Mouse (Mus musculus): ENCODE results near the gene Snx21.
A peak's percentile ranks its signal among the peaks of the same experiment; 100 is the strongest.

The Snx21 gene

DNA sequence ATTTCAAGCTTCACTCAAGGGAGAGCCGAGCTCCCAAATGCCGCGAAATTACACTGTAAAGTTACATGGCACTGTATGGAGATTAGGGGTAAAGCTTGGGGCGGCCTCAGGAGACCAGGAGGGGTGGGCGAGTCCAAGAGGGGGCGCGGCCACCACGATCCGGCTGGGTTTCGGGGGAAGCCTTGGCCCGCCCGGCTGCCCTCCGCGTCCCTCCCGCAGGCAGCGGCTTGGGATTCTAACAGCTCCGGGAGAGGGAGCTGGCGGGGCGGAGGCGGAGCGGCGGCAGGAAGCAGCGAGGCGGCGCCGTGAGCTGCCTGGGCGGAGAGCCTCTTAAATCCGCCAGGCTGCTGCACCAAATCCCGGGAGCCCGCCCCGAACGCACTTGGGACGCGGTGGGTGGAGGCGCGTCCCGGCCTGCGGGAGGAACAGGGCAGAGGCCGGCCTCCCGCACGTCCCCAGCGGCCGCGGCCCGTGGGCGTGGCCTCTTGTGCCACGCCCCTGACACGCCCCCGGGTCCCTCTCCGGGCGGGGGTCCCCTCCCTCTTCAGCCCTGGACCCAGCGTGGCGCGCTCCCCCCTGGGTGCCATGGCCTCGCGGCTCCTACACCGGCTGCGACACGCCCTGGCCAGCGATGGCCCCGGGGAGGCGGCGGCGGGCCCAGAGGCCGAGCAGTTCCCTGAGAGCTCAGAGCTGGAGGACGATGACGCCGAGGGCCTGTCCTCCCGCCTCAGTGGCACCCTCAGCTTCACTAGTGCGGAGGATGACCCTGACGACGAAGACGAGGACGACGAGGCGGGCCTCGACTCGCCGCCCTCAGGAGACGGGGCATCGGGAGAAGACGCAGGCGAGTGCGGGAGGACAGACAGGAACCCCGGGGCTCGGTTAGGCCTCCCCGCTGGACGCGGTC is at the start of gene Snx21:
TSS of gene Snx21 (plus strand) at position 343 of the 907 bp plus-strand sequence.
- peak; percentile 94 for DNase-seq

DNA sequence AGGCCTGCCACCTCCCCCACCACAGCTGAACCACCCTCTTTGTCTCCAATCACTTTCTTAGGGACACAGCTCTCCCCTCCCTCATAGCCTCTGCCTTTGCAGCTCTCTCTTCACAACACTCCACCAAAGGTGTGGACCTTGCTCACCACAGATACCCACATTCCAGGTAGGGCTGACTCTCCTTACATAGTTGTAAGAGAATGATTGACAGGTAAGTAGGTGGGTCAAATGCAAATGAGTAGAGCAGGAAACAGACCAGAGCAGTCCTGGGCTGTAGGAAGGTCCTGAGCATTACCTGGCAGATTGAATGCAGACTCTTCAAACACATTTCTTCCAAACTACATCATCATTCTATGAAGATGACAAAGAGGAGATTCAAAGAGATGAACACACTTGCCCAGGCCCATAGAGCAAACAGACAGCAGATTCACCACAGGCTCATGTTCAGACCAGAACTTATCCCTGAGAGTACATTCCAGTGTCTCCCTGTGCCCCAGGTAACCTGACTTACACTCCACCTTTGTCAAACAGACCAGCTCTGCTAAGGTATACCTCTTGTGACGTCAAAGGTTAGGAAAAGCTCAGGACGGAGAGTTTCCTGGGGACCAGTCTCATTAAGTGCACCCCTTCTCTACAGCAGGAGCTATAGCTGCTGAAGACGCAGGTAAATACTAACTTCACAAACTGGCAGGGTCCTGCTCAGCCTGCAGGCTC is 48.1 kb upstream of the Snx21 start:
- no peak for DNase-seq

DNA sequence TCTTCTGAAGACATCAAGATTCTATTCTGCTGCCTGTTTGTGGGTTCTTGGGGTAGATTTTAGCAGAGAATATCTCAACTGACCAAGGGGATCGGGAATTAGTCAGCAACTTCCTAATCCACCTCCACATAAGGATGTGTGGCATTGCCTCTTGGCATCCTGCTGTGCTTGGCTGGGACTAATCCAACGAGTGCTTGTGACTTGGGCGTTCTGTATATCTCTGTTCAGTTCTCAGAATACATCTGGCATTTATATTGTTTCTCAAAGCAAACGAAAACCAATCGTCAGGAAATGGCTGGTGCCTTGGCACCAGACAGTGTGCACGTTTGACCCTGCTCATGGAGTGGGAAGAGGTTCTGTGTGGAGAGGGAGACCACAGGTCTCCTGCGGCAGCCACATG is 45.7 kb upstream of the Snx21 start:
- no peak for DNase-seq

DNA sequence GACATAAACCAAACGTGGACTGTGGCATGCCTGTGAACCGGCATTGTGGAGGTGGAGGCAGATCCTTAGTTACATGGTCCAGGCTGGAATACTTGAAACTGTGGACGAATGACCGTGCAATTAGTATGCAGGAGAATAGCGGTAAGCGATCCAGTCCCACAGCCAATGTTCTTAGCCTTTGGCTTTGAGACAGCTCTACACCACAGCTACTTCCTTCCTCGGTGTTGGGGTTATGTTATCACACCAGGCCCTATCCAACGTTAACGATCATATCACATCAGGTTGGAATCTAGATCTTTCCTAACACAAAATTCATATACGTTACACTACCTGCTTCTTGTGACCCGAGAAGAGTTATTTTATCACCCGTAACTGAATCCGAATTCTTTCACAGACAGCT is 40.6 kb upstream of the Snx21 start:
- DNase-seq = no peak

DNA sequence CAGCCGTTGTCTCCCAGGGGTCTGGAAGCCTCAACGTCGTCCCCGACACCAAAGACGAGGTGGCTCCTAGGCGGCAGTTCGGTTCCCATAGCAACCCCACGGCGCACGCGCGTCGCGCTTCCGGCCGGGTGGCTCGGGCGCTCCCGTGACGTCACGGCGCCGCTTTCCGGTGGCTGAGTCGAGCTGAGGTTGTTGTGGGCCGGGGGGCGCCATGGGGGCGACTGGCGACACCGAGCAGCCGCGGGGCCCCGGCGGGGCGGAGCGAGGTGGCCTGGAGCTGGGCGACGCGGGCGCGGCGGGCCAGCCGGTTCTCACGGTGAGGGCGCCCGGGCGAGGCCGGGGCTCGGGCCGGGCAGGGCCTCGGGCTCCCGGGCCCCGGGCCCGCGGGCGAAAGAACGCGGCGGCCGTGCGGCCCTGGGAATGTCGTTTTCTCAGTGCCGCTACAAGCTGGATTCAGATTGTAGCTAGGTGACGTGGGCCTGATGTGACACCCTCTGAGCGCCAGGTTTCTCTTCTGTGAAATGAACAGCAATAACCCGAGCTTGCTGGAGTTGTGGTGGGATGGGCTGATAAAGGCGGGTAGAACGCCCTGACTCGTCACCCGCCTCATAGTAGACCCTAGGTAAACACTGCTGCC is 39.7 kb upstream of the Snx21 start, which contains the start of the genes Wfdc3 and Dnttip1:
TSS of gene Wfdc3 (minus strand) at position 89 of the 637 bp plus-strand sequence.
TSS of gene Dnttip1 (plus strand) at position 141 of the 637 bp plus-strand sequence.
- peak; percentile 97 for DNase-seq

DNA sequence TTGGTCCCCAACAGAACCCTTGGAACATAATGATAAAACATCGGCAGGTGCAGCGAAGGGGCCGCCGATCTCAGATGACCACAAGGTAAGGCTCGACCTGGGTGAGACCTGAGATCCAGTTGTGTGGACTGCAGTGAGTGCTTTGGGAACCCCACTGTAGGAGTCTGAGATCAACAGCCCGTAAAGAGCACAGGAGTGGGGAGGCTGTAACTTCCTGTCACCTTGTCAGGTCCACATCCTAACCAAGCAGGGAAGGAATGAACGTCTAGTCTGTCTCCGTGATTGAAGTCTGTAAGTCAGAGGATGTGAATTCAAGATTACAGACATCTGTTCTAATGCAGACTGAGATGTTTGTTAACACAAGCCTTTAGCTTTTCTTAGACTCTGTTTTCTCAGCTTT is 38.9 kb upstream of the Snx21 start:
- DNase-seq = no peak

DNA sequence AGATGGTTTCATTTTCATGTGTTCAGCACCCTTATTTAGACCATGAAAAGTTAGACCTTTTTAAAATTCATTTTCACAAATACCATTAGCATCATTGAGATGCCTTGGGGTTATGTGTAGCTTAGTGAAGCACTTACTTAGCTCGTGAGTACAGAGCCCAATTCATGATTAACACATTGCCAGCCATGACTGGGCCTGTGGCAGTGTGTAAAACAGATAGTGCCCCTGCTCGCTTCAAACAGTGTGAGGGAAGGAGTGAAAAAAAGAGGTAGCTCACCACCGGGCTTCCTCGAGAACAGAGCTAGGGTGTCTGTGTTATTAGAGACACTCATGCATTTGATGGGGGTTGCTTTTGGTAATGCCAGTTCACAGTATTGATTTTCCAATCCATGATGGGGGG is 37.4 kb upstream of the Snx21 start:
- no peak for DNase-seq

DNA sequence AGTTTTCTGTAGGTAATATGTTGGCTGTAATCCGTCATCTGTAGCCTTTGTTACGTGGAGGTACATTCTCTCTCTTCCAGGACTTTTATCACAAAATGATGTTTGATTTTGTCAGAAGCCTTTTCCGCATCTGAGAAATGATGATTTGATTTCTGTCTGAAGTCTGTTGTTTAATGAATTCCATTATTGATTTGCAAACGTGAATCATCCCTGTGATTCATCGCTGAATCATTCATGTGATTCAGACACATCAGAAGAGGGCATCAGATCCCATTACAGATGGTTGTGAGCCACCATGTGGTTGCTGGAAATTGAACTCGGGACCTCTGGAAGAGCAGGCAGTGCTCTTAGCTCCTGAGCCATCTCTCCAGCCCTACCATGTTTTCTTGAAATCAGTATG is 36.6 kb upstream of the Snx21 start:
- no peak for DNase-seq

DNA sequence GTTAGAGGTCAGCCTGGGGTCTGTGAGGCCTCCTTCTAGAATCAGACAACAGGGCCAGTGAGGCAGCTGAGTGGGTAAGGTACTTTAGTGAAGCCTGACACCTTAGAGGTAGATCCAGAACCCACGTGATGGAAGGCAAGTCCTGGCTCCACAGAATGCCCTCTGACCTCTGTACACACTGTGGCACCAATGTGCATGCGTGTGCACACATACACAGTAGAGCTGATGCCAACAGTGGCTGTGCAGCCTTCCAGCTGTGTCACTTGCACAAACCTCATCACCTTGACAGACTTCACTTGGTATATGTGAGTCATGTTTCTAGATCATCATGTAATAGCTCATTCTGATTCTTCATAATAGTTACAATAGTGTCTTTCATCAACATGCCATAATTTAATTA is 33.2 kb upstream of the Snx21 start:
- no peak for DNase-seq

DNA sequence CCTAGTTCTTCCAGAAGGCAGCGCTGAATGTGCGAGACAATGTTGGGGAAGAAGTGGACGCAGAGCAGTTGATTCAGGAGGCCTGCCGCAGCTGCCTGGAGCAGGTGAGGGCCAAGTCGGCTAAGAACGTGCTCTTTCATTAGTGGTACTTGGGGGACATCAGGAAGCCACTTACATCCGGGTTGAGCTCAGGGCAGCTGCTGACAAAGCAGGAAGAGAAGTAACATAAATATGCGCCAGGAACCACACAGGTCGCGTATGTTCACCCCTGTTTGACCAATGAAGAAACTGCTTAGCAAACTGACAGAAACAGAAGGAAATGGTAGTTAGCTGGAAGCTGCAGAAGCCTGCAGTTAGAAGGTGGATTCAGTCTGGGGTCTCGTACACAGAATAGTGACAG is 31.5 kb upstream of the Snx21 start:
- no peak for DNase-seq

DNA sequence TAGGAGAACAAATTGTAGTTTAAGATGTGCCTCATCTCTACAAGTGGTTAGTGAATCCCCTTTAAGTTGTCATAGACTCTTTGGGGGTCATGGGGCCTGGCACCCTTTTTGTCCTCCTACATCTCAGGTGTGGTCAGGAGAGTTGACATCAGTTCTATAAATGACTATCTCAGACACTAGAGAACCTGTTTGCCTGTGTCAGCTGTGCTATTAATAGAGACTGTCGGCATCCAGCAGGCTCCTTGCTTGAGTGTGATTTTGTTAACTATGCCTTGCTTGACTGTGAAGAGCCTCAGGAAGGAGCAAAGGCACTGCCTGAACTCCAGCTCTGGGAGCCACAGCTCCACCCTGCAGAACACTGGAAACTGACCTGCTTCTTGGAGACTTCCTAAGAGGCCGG is 30.8 kb upstream of the Snx21 start:
- DNase-seq = no peak

DNA sequence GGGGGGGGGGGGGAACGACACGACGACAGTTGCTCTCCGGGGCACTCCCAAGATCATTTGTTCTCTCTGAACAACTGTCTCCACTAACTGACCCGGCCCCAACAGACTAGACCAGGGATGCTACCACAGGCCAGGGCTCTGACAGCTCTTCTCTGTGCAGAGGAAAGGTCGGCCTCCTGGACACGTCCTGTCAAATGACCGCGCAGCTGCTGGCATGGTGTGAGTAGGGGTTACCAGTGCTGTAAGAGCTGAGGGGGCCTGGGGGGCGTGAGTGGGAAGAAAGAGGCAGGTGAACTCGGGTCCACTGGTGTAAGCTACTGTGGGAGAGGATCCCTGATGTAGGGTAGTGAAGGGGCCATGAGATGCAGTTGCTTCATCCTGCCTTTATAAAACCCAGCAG is 27.8 kb upstream of the Snx21 start:
- no peak for DNase-seq

DNA sequence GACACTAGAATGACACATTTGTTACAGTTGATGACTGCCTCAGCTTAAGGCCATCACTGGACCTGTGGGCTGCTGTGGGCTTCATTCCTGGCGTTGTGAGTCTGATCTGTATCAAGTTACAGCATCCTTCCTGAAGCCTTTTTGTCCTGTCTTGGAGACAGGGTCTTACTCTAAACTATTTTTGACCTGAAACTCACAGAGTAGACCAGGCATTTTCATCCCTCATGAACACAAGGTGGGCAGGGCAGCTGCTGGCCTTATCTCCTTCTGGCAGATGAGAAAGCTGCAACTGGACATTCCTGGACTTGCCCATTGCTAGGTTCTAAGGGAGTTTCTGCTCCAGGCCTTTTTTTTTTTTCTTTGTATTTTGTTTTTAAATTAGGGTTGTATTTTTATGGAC is 26.9 kb upstream of the Snx21 start:
- DNase-seq = no peak

DNA sequence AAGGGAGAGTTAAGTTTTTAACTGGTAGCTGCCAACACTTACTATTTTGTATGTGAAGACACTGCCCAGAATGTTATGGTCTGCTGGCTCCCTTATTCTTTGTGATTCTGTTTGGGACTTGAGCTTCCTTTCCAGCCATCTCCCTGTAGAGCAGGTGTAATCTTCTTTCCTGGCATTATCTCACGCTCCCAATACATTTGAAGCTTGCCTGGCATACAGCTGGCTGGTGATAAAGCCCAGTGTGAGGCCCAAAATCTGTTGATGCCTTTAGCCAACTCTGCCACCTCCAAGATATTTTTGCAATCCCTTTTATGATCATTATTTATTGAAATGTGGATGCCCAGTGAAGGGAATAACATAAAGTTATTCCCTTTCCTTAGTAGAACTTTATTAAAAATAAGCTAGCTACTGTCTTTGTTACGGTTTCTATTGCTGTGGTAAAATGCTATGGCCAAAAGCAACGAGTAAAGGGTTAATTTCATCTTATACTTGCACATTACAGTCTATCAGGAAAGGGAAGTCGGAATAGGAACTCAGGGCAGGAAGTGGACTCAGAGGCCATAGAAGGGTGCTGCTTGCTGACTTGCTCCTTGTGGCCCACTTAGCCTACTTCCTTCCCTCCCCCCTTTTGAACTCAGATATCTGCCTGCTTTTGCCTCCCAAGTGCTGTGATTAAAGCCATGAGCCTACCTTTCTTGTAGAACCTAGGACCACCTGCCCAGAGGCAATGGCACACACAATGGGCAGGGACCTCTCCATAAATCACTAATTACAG is 25.4 kb upstream of the Snx21 start:
- DNase-seq = no peak

DNA sequence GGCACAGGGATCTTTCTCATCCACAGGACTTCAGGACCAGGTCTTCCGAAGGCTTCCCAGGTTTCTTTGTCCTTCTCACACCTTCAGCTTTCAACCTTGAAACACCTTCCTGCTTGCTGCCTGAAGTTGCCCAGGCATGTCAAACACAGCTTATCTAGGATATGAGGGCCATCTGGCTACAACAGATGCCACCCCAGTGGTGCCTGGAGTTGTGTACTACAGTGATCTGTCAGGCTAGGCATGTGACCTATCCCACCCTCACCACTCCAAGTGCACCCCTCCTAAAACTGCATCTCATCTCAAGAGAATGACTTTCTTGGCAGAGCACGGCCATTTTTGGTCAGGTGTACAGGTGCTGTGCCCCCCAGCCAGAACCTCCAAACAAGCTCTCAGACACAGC is 24.1 kb upstream of the Snx21 start:
- no peak for DNase-seq

DNA sequence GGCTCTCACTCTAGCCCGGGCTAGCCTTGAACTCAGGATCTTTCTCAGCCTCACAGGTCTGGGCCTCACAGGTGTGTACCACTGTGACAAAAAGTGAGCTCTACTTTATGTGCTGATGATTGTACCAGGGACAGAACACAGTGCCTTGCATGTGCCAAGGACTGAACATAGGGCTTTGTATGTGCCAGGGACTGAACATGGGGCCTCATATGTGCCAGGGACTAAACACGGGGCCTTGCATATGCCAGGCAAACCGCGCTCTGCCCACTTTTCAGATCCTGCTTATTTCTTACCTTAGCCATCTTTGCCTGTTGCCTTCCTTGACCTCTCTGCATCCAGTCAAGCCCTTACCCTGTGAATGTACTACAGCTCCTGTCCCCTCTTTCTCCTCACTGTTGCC is 23.7 kb upstream of the Snx21 start:
- no peak for DNase-seq

DNA sequence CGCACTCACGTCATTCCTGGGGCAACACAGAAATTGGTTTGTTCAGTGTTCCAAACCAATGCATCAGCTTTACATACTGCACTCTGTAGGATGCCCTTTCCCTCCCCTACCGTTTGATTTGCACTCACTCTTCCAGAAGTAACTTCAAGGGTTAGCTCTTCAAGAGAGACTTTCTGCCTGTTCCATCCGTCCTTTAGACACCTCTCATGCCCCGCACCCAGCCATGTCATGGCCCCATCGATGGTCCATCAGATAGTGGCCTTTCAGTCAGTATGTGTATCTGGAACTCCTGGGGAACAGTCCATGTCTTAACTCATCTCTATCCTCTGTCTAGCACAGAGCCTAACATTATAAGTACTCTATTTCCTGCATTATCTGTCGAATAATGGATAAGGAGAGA is 23.0 kb upstream of the Snx21 start:
- no peak for DNase-seq

DNA sequence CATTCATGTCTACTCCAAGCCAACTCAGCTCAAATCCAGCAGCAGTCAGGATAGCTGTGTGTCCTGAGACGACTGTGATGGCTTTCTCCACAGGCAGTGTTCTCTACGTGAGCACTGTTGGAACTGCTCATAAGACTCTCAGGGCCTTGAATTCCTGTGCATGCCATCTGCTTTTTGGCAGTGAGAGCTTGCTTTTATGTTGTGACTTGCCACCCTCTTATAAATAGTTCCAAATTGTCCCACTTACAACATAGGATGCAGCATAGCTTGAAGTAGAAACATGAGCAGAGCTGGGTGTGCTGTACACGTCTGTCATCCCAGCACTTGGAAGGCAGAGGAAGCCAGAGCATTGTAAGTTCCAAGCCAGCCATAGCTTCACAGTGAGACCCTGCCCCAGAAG is 19.8 kb upstream of the Snx21 start:
- DNase-seq = no peak

DNA sequence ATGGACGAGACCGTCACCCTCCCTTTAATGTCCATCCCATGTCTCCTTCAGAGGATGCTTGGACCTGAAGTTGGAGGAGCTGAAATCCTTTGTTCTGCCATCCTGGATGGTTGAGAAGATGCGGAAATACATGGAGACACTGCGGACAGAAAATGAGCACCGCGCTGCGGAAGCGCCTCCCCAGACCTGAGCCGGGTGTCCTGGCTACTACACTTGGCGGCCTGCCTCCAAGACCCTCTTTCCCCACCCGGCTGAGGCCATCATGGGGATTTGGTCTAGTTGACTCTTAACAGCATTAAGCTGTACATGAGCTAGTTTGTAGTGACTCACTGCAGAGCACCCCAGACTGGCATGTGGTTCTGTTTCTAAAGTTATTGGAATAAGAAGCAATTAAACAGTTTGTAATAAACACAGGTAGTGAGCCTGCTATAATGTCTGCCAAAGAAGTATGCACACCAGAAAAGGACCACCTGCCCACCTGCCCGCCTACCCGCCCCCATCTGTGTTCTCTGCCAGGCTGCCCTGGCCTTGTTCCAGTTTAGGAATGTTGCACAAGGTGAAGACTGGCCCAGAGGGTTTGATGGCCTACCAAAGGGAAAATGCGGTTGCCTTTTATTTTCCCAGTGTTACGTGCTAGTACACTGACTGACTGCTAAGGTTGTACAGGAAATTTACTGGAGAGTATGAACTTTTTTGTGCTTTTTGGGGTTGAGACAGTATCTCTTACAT is 17.6 kb upstream of the Snx21 start:
- DNase-seq = no peak

DNA sequence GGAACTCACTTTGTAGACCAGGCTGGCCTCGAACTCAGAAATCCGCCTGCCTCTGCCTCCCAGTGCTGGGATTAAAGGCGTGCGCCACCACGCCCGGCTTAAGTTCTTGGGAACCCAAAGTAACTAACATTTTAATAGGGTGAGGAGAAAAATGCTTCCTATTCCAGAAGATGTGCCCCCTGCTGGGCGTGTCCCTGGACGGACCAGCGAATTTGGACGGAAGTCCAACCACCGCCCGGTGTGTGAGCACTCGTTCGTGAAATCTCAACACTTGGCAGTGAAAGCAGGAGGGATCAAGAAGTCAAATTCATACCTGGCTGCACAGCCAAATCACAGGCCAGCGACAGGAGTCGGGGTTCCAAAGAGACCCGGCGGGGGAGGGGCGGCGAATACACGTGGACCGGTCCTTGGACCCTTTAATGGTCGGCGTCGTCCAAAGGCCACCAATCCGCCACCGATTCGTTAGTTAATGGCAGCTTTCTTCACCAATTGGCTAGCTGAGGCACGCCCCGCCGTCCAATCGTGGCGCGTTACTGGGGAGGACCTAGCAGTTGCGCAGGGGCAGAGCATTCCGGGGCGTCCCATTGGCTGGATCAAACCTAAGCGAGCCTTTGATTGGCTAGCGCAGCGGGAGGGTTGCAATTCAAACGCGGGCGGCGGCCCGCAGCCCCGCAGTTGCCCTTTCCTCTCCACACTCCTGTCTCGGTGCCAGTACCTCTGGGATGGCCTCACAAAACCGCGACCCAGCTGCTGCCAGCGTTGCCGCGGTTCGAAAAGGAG is 16.2 kb upstream of the Snx21 start, which contains the start of gene Ube2c:
TSS of gene Ube2c (plus strand) at position 641 of the 780 bp plus-strand sequence.
- peak; percentile 99 for DNase-seq

DNA sequence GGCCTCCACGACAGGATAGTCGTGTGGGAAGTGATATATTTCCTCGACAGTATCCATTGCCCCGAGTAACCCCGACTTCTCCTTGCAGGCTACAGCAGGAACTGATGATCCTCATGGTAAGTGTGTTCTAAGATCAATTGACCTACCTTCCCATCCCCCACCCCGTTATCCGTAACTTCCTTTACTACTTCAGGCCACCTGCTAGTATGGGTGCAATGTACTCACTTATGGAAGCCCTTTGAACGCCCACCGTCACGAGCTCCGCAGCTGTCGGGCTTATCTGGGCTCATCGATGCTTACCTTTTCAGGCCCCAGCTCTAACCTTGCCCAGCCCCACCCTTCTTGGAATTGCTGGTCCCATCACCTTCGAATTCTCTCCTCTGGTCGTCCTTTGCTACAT is 15.3 kb upstream of the Snx21 start:
- no peak for DNase-seq
